Mouse (Mus musculus): ENCODE measurements around the gene Atp13a1. TPM values are rescaled to one million over a fixed set of nuclear protein-coding genes. Genes with fewer than 3 reads are reported as not detected.

Gene Atp13a1
- polyA plus RNA-seq, 1 experiment from 2014 or later, result 53.6 TPM

GRCm38 (mm10) chr8:69774503-69775148 lies 16.3 kb upstream of the Atp13a1 start, which contains the start of gene Gm20422:
Gm20422 (minus strand) TSS chr8:69774886.
- peak within 1 kb of the TSS; percentile 97 for H3K27ac ChIP-seq (ENCODE audit: low read depth, low read length)

GRCm38 (mm10) chr8:69775149-69775534 lies 15.8 kb upstream of the Atp13a1 start:
- Histone ChIP-seq H3K9me3 (ENCODE audit: control insufficient read depth, low read length) (no peaks in the 10 kb centered on the region), H3K9ac (ENCODE audit: low read length) (no peak overlapping the region; the same call in 1 of the 2 replicates), H3K4me2 (ENCODE audit: low read depth, low read length, severe bottlenecking) (peak overlapping the region; percentile 34; the same call in 1 of the 2 replicates), H3K4me1 (replicated peaks; ENCODE audit: control insufficient read depth, insufficient read depth, low read length) (peaks cover 3% of the 10 kb centered on the region; the same call in 1 of the 2 replicates), H3K27ac (ENCODE audit: low read depth, low read length) (no peak overlapping the region), H3K4me3 (ENCODE audit: low read depth, low read length) (peak overlapping the region; percentile 81; the same call in 1 of the 2 replicates), H3K27me3 (ENCODE audit: control insufficient read depth, insufficient read depth, low read length) (no peaks in the 10 kb centered on the region), H3K36me3 (ENCODE audit: control insufficient read depth, insufficient read depth, low read length) (no peaks in the 10 kb centered on the region)
- WGBS, result 67% methylated on average over 2 of the region's 2 CpGs
- ATAC-seq (replicated peaks; ENCODE audit: low FRiP score), result no peak; the same call in 1 of the 2 replicates
- DNase-seq (ENCODE audit: low spot score), result no peak

More at GRCm38 (mm10) chr8:69774503-69775148, 16.3 kb upstream of the Atp13a1 start, which contains the start of gene Gm20422:
- no peaks in the 10 kb centered on the region for H3K9me3 ChIP-seq (ENCODE audit: control insufficient read depth, low read length)
- peak within 1 kb of the TSS; percentile 81 for H3K4me3 ChIP-seq (ENCODE audit: low read depth, low read length)
- ATAC-seq (replicated peaks; ENCODE audit: low FRiP score) (peak; percentile 100), DNase-seq (ENCODE audit: low spot score) (peak; percentile 93)
- peak within 1 kb of the TSS; percentile 66 for H3K4me2 ChIP-seq (ENCODE audit: low read depth, low read length, severe bottlenecking)
- peak within 1 kb of the TSS; percentile 93 for H3K9ac ChIP-seq (ENCODE audit: low read length)
- WGBS, result 0% methylated on average over 41 of the region's 41 CpGs
- H3K27me3 ChIP-seq (ENCODE audit: control insufficient read depth, insufficient read depth, low read length), result no peaks in the 10 kb centered on the region
- peaks cover 3% of the 10 kb centered on the region; the same call in 1 of the 2 replicates for H3K4me1 ChIP-seq (replicated peaks; ENCODE audit: control insufficient read depth, insufficient read depth, low read length)
- no peaks in the 10 kb centered on the region; the same call in 1 of the 2 replicates for H3K36me3 ChIP-seq (ENCODE audit: control insufficient read depth, insufficient read depth, low read length)

- no peaks in the 10 kb centered on the region for H3K36me3 ChIP-seq (ENCODE audit: control insufficient read depth, insufficient read depth, low read length)
- H3K4me1 ChIP-seq (replicated peaks; ENCODE audit: control insufficient read depth, insufficient read depth, low read length), result peaks cover 3% of the 10 kb centered on the region; the same call in 1 of the 2 replicates
- H3K9me3 ChIP-seq (ENCODE audit: control insufficient read depth, low read length), result no peaks in the 10 kb centered on the region
- no peaks in the 10 kb centered on the region for H3K27me3 ChIP-seq (ENCODE audit: control insufficient read depth, insufficient read depth, low read length)
- no peak overlapping the region for H3K27ac ChIP-seq (ENCODE audit: low read depth, low read length)
- no peak overlapping the region for H3K9ac ChIP-seq (ENCODE audit: low read length)
- H3K4me2 ChIP-seq (ENCODE audit: low read depth, low read length, severe bottlenecking), result no peak overlapping the region
- 72% methylated on average over 12 of the region's 12 CpGs for WGBS
- H3K4me3 ChIP-seq (ENCODE audit: low read depth, low read length), result no peak overlapping the region
- no peak for ATAC-seq (replicated peaks; ENCODE audit: low FRiP score)
- DNase-seq (ENCODE audit: low spot score), result no peak
Measured at GRCm38 (mm10) chr8:69777111-69777510, 13.9 kb upstream of the Atp13a1 start.

- Histone ChIP-seq H3K9ac (ENCODE audit: low read length) (no peak overlapping the region), H3K36me3 (ENCODE audit: control insufficient read depth, insufficient read depth, low read length) (no peaks in the 10 kb centered on the region; the same call in 1 of the 2 replicates), H3K4me1 (replicated peaks; ENCODE audit: control insufficient read depth, insufficient read depth, low read length) (peaks cover 10% of the 10 kb centered on the region), H3K27me3 (ENCODE audit: control insufficient read depth, insufficient read depth, low read length) (no peaks in the 10 kb centered on the region), H3K27ac (ENCODE audit: low read depth, low read length) (no peak overlapping the region), H3K4me3 (ENCODE audit: low read depth, low read length) (no peak overlapping the region), H3K9me3 (ENCODE audit: control insufficient read depth, low read length) (no peaks in the 10 kb centered on the region), H3K4me2 (ENCODE audit: low read depth, low read length, severe bottlenecking) (no peak overlapping the region)
- ATAC-seq (replicated peaks; ENCODE audit: low FRiP score), result no peak
- WGBS, result 84% methylated on average over 5 of the region's 5 CpGs
- DNase-seq (ENCODE audit: low spot score), result no peak
Measured at GRCm38 (mm10) chr8:69789105-69789504, 1.9 kb upstream of the Atp13a1 start.

DNA sequence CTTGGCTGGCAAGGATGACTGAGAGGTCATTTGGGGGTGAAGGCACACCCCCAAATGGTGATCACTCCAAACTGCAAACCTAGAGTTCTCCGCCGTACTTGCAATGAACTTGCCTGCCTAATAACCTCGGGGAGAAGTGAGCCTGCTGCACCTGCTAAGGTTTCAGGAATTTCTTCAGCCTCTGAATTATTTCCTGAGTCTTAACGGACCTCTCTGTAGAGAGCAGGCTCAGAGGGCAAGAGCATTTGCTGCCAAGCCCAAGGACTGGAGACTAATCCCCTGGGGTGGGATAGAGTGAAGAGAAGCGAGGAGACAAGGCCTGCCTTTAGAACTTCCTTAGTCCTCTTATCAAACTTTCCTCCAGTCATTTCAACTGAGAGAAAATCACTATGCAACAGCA lies 1.2 kb upstream of the Atp13a1 start:
- H3K36me3 ChIP-seq (ENCODE audit: control insufficient read depth, insufficient read depth, low read length), result no peaks in the 10 kb centered on the region; the same call in 1 of the 2 replicates
- no peak overlapping the region for H3K4me3 ChIP-seq (ENCODE audit: low read depth, low read length)
- H3K4me1 ChIP-seq (replicated peaks; ENCODE audit: control insufficient read depth, insufficient read depth, low read length), result peaks cover 10% of the 10 kb centered on the region
- no peaks in the 10 kb centered on the region for H3K9me3 ChIP-seq (ENCODE audit: control insufficient read depth, low read length)
- DNase-seq (ENCODE audit: low spot score) (no peak), ATAC-seq (replicated peaks; ENCODE audit: low FRiP score) (no peak)
- no peaks in the 10 kb centered on the region for H3K27me3 ChIP-seq (ENCODE audit: control insufficient read depth, insufficient read depth, low read length)
- 79% methylated on average over 5 of the region's 5 CpGs for WGBS
- no peak overlapping the region for H3K27ac ChIP-seq (ENCODE audit: low read depth, low read length)
- no peak overlapping the region for H3K9ac ChIP-seq (ENCODE audit: low read length)
- H3K4me2 ChIP-seq (ENCODE audit: low read depth, low read length, severe bottlenecking), result no peak overlapping the region

GRCm38 (mm10) chr8:69790364-69790763 lies 599 bp upstream of the Atp13a1 start:
- peak overlapping the region; percentile 68; the same call in 1 of the 2 replicates for H3K27ac ChIP-seq (ENCODE audit: low read depth, low read length)
- peak; percentile 5; the same call in 1 of the 2 replicates for ATAC-seq (replicated peaks; ENCODE audit: low FRiP score)
- 33% methylated on average over 11 of the region's 11 CpGs for WGBS

GRCm38 (mm10) chr8:69791415-69792068 lies 579 bp downstream of the Atp13a1 start:
- Histone ChIP-seq H3K27ac (ENCODE audit: low read depth, low read length) (peak overlapping the region; percentile 68; the same call in 1 of the 2 replicates), H3K9ac (ENCODE audit: low read length) (peak overlapping the region; percentile 98), H3K4me1 (replicated peaks; ENCODE audit: control insufficient read depth, insufficient read depth, low read length) (peaks cover 10% of the 10 kb centered on the region), H3K36me3 (ENCODE audit: control insufficient read depth, insufficient read depth, low read length) (no peaks in the 10 kb centered on the region; the same call in 1 of the 2 replicates), H3K27me3 (ENCODE audit: control insufficient read depth, insufficient read depth, low read length) (no peaks in the 10 kb centered on the region), H3K4me3 (ENCODE audit: low read depth, low read length) (peak overlapping the region; percentile 100), H3K9me3 (ENCODE audit: control insufficient read depth, low read length) (no peaks in the 10 kb centered on the region), H3K4me2 (ENCODE audit: low read depth, low read length, severe bottlenecking) (peak overlapping the region; percentile 76)
- WGBS, result under 1% methylated on average over 46 of the region's 48 CpGs
- ATAC-seq (replicated peaks; ENCODE audit: low FRiP score), result peak; percentile 83
- DNase-seq (ENCODE audit: low spot score), result peak; percentile 77

More at GRCm38 (mm10) chr8:69790364-69790763, 599 bp upstream of the Atp13a1 start:
- Histone ChIP-seq H3K4me1 (replicated peaks; ENCODE audit: control insufficient read depth, insufficient read depth, low read length) (peaks cover 10% of the 10 kb centered on the region), H3K4me2 (ENCODE audit: low read depth, low read length, severe bottlenecking) (peak overlapping the region; percentile 76), H3K27me3 (ENCODE audit: control insufficient read depth, insufficient read depth, low read length) (no peaks in the 10 kb centered on the region), H3K9ac (ENCODE audit: low read length) (peak overlapping the region; percentile 98), H3K36me3 (ENCODE audit: control insufficient read depth, insufficient read depth, low read length) (no peaks in the 10 kb centered on the region; the same call in 1 of the 2 replicates), H3K9me3 (ENCODE audit: control insufficient read depth, low read length) (no peaks in the 10 kb centered on the region), H3K4me3 (ENCODE audit: low read depth, low read length) (peak overlapping the region; percentile 100)
- DNase-seq (ENCODE audit: low spot score), result no peak

GRCm38 (mm10) chr8:69793666-69794065 lies 2.7 kb downstream of the Atp13a1 start:
- WGBS, result 91% methylated on average over 4 of the region's 4 CpGs
- no peak overlapping the region for H3K4me2 ChIP-seq (ENCODE audit: low read depth, low read length, severe bottlenecking)
- ATAC-seq (replicated peaks; ENCODE audit: low FRiP score) (no peak), DNase-seq (ENCODE audit: low spot score) (no peak)
- no peak overlapping the region for H3K27ac ChIP-seq (ENCODE audit: low read depth, low read length)
- H3K4me1 ChIP-seq (replicated peaks; ENCODE audit: control insufficient read depth, insufficient read depth, low read length), result peaks cover 10% of the 10 kb centered on the region
- H3K9ac ChIP-seq (ENCODE audit: low read length), result no peak overlapping the region
- H3K9me3 ChIP-seq (ENCODE audit: control insufficient read depth, low read length), result no peaks in the 10 kb centered on the region
- no peaks in the 10 kb centered on the region for H3K27me3 ChIP-seq (ENCODE audit: control insufficient read depth, insufficient read depth, low read length)
- H3K36me3 ChIP-seq (ENCODE audit: control insufficient read depth, insufficient read depth, low read length), result peaks cover 6% of the 10 kb centered on the region; the same call in 1 of the 2 replicates
- no peak overlapping the region for H3K4me3 ChIP-seq (ENCODE audit: low read depth, low read length)

All from forebrain, embryonic 11.5 days (tissue).